Mouse (Mus musculus): ENCODE data around the gene Plxna2. TPM values are rescaled to one million over a fixed set of nuclear protein-coding genes. Genes with fewer than 3 reads are reported as not detected.

Plxna2 gene
- polyA plus RNA-seq, 1 experiment from 2014 or later, result 4.5 TPM

GRCm38 (mm10) chr1:194703235-194703634 lies 85.2 kb downstream of the Plxna2 start:
- H3K9me3 ChIP-seq (ENCODE audit: low read length), result no peaks in the 10 kb centered on the region
- H3K4me2 ChIP-seq (replicated peaks; ENCODE audit: low read depth, low read length), result no peak overlapping the region
- DNase-seq (ENCODE audit: low spot score) (no peak), ATAC-seq (no peak)
- H3K4me3 ChIP-seq (ENCODE audit: low read depth, low read length), result no peak overlapping the region
- H3K9ac ChIP-seq (replicated peaks; ENCODE audit: low read depth), result no peak overlapping the region
- H3K4me1 ChIP-seq (ENCODE audit: insufficient read depth, low read depth, low read length), result no peaks in the 10 kb centered on the region
- 42% methylated on average over 2 of the region's 2 CpGs for WGBS
- TF ChIP-seq CTCF (IDR thresholded peaks at IDR 0.05), result no peak
- TF ChIP-seq EP300 (IDR thresholded peaks at IDR 0.05), result no peak
- no peaks in the 10 kb centered on the region for H3K27me3 ChIP-seq (replicated peaks; ENCODE audit: insufficient read depth, low read length)
- H3K27ac ChIP-seq (ENCODE audit: low read length), result no peak overlapping the region
- H3K36me3 ChIP-seq (ENCODE audit: insufficient read depth, low read length), result no peaks in the 10 kb centered on the region

- H3K27me3 ChIP-seq (replicated peaks; ENCODE audit: insufficient read depth, low read length), result no peaks in the 10 kb centered on the region
- no peaks in the 10 kb centered on the region for H3K4me1 ChIP-seq (ENCODE audit: insufficient read depth, low read depth, low read length)
- no peak overlapping the region for H3K4me3 ChIP-seq (ENCODE audit: low read depth, low read length)
- H3K9me3 ChIP-seq (ENCODE audit: low read length), result no peaks in the 10 kb centered on the region
- no peak overlapping the region for H3K27ac ChIP-seq (ENCODE audit: low read length)
- no peak overlapping the region for H3K9ac ChIP-seq (replicated peaks; ENCODE audit: low read depth)
- ATAC-seq, result no peak
- H3K4me2 ChIP-seq (replicated peaks; ENCODE audit: low read depth, low read length), result no peak overlapping the region
- WGBS, result 59% methylated on average over 1 of the region's 1 CpGs
- no peaks in the 10 kb centered on the region for H3K36me3 ChIP-seq (ENCODE audit: insufficient read depth, low read length)
- TF ChIP-seq EP300 (IDR thresholded peaks at IDR 0.05), result no peak
- 0 out of 2 replicates have a peak, but pooled peaks have one; percentile 3 for TF ChIP-seq CTCF (IDR thresholded peaks at IDR 0.05)
- DNase-seq (ENCODE audit: low spot score), result no peak
Observed at GRCm38 (mm10) chr1:194704171-194704855, 86.3 kb downstream of the Plxna2 start.

- DNase-seq (ENCODE audit: low spot score), result no peak
- WGBS, result 77% methylated on average over 2 of the region's 2 CpGs
Observed at GRCm38 (mm10) chr1:194706566-194706965, 88.5 kb downstream of the Plxna2 start.

GRCm38 (mm10) chr1:194712373-194712772 lies 94.4 kb downstream of the Plxna2 start:
- Histone ChIP-seq H3K4me3 (ENCODE audit: low read depth, low read length) (no peak overlapping the region), H3K4me1 (ENCODE audit: insufficient read depth, low read depth, low read length) (no peaks in the 10 kb centered on the region), H3K4me2 (replicated peaks; ENCODE audit: low read depth, low read length) (no peak overlapping the region), H3K9me3 (ENCODE audit: low read length) (no peaks in the 10 kb centered on the region), H3K9ac (replicated peaks; ENCODE audit: low read depth) (no peak overlapping the region), H3K27me3 (replicated peaks; ENCODE audit: insufficient read depth, low read length) (no peaks in the 10 kb centered on the region), H3K36me3 (ENCODE audit: insufficient read depth, low read length) (no peaks in the 10 kb centered on the region), H3K27ac (ENCODE audit: low read length) (no peak overlapping the region)
- no peak for TF ChIP-seq CTCF (IDR thresholded peaks at IDR 0.05)
- no peak for TF ChIP-seq EP300 (IDR thresholded peaks at IDR 0.05)
- 41% methylated on average over 2 of the region's 2 CpGs for WGBS
- ATAC-seq (no peak), DNase-seq (ENCODE audit: low spot score) (no peak)

More at GRCm38 (mm10) chr1:194706566-194706965, 88.5 kb downstream of the Plxna2 start:
- Histone ChIP-seq H3K9me3 (ENCODE audit: low read length) (no peaks in the 10 kb centered on the region), H3K4me2 (replicated peaks; ENCODE audit: low read depth, low read length) (no peak overlapping the region), H3K27ac (ENCODE audit: low read length) (no peak overlapping the region), H3K4me3 (ENCODE audit: low read depth, low read length) (no peak overlapping the region), H3K4me1 (ENCODE audit: insufficient read depth, low read depth, low read length) (no peaks in the 10 kb centered on the region), H3K27me3 (replicated peaks; ENCODE audit: insufficient read depth, low read length) (no peaks in the 10 kb centered on the region), H3K36me3 (ENCODE audit: insufficient read depth, low read length) (no peaks in the 10 kb centered on the region), H3K9ac (replicated peaks; ENCODE audit: low read depth) (no peak overlapping the region)
- ATAC-seq, result no peak
- no peak for TF ChIP-seq CTCF (IDR thresholded peaks at IDR 0.05)
- no peak for TF ChIP-seq EP300 (IDR thresholded peaks at IDR 0.05)

GRCm38 (mm10) chr1:194714138-194715031 lies 96.4 kb downstream of the Plxna2 start:
- no peak for ATAC-seq

GRCm38 (mm10) chr1:194717451-194717874 lies 99.4 kb downstream of the Plxna2 start:
- Histone ChIP-seq H3K4me2 (replicated peaks; ENCODE audit: low read depth, low read length) (no peak overlapping the region), H3K4me3 (ENCODE audit: low read depth, low read length) (no peak overlapping the region), H3K27me3 (replicated peaks; ENCODE audit: insufficient read depth, low read length) (no peaks in the 10 kb centered on the region), H3K9me3 (ENCODE audit: low read length) (no peaks in the 10 kb centered on the region), H3K4me1 (ENCODE audit: insufficient read depth, low read depth, low read length) (no peaks in the 10 kb centered on the region), H3K27ac (ENCODE audit: low read length) (no peak overlapping the region), H3K9ac (replicated peaks; ENCODE audit: low read depth) (no peak overlapping the region), H3K36me3 (ENCODE audit: insufficient read depth, low read length) (no peaks in the 10 kb centered on the region)
- DNase-seq (ENCODE audit: low spot score) (no peak), ATAC-seq (no peak)
- 94% methylated on average over 1 of the region's 1 CpGs for WGBS
- no peak for TF ChIP-seq EP300 (IDR thresholded peaks at IDR 0.05)

More at GRCm38 (mm10) chr1:194714138-194715031, 96.4 kb downstream of the Plxna2 start:
- Histone ChIP-seq H3K4me2 (replicated peaks; ENCODE audit: low read depth, low read length) (no peak overlapping the region), H3K4me1 (ENCODE audit: insufficient read depth, low read depth, low read length) (no peaks in the 10 kb centered on the region), H3K27ac (ENCODE audit: low read length) (no peak overlapping the region), H3K4me3 (ENCODE audit: low read depth, low read length) (no peak overlapping the region), H3K36me3 (ENCODE audit: insufficient read depth, low read length) (no peaks in the 10 kb centered on the region), H3K9me3 (ENCODE audit: low read length) (no peaks in the 10 kb centered on the region), H3K9ac (replicated peaks; ENCODE audit: low read depth) (no peak overlapping the region), H3K27me3 (replicated peaks; ENCODE audit: insufficient read depth, low read length) (no peaks in the 10 kb centered on the region)
- TF ChIP-seq CTCF (IDR thresholded peaks at IDR 0.05) (no peak), EP300 (IDR thresholded peaks at IDR 0.05) (no peak)
- 88% methylated on average over 4 of the region's 4 CpGs for WGBS
- DNase-seq (ENCODE audit: low spot score), result no peak
